Mouse (Mus musculus) embryonic facial prominence, embryonic 15.5 days (tissue): ENCODE results near the gene Nucb2. TPM values are rescaled to one million over a fixed set of nuclear protein-coding genes. Genes with fewer than 3 reads are reported as not detected.

Experiments used
- ATAC-seq: fragments of 200-750 bp; cut with Nextera tagmentation; 2 replicates; pipeline ENCODE4 v1.8.0; 2017; ENCODE audit warnings: low read depth, moderate TSS enrichment; ENCODE audit not compliant: insufficient number of reproducible peaks, low FRiP score, low TSS enrichment
- H3K27ac ChIP-seq: fragments of 300-500 bp; sonication (generic); replicated peaks from 2 replicates; pipeline ENCODE4 v1.5.1; 2015; ENCODE audit warnings: mild to moderate bottlenecking, inconsistent platforms
- H3K27me3 ChIP-seq: fragments of 300-500 bp; sonication (generic); 2 replicates; pipeline ENCODE4 v1.6.1; 2015; ENCODE audit warnings: inconsistent platforms
- H3K36me3 ChIP-seq: fragments of 300-500 bp; sonication (generic); 2 replicates; pipeline ENCODE4 v1.6.1; 2015; ENCODE audit warnings: mild to moderate bottlenecking, inconsistent platforms
- H3K4me1 ChIP-seq: fragments of 300-500 bp; sonication (generic); 2 replicates; pipeline ENCODE4 v1.6.1; 2015; ENCODE audit warnings: inconsistent platforms
- H3K4me2 ChIP-seq: fragments of 300-500 bp; sonication (generic); replicated peaks from 2 replicates; pipeline ENCODE4 v1.6.1; 2015; ENCODE audit warnings: mild to moderate bottlenecking, inconsistent platforms
- H3K4me3 ChIP-seq: fragments of 300-500 bp; sonication (generic); replicated peaks from 2 replicates; pipeline ENCODE4 v1.5.1; 2015; ENCODE audit warnings: mild to moderate bottlenecking, inconsistent platforms
- H3K9ac ChIP-seq: fragments of 300-500 bp; sonication (generic); 2 replicates; pipeline ENCODE4 v1.6.1; 2015; ENCODE audit warnings: inconsistent platforms
- H3K9me3 ChIP-seq: fragments of 300-500 bp; sonication (generic); replicated peaks from 2 replicates; pipeline ENCODE4 v1.6.1; 2016; ENCODE audit warnings: inconsistent platforms
- WGBS: fragments of 180-500 bp; shearing (Covaris S2); methylation state at CpG from one replicate; pipeline ENCODE4 v1.1.7; 2015; 5-methylcytosine and 5-hydroxymethylcytosine counted together
- polyA plus RNA-seq: library from polyadenylated mRNA; unstranded; fragments of >200 nt; fragmentation: Nextera tagmentation; extraction: Ambion mirVana; gene quantifications from 2 replicates; pipeline ENCODE4 v1.2.1, GENCODE M21; 2015

Nucb2 gene
- polyA plus RNA-seq: 31.1 and 34.7 TPM in 2 replicates

DNA sequence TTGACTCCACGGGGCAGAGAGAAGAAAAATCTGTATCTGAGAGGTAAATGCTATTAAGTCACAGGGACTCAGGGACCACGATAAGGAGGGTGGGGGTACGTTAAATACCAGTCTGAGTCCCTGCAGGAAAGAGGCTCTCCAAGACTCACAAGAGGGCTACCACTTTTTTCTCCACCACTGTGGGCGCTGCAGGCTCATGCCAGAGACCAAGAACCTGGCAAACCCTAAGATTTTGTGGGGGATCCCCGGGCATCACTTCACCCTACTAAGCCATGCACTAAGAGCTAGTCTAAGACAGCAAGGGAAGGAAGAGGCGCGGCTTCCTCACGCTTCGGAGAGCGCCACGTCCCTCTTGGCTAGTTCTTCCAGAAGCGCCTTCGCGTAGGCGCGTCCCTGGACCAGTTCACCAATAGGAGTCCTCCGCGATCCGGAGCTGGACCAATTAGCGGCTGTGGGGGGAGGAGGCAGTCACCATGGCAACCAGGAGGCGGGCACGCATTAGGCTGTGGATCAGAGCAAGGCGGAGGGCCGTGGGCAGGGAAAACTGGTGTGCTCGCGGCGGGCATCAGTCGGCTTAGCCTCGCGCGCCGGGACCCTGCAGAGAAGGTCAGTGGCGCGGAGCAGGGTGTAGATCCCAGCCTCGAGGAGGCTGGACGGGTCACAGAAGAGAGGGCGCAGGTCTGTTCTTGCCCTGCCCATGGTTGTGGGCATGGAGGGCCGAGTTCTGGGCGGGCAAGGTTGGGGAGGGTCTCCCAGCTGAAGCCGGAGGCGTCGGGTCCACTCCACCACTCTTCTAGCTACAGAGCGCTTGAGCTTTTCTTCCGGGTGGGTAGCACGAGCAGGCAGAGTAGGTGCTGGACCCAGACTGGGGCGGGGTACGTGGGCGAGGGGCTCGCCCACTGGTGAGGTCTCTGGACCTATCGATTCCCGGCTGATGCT is at the start of gene Nucb2:
Gene Nucb2 (plus strand): TSS at position 491 of the 939 bp plus-strand sequence.
- peak within 1 kb of the TSS; percentile 88 for H3K4me2 ChIP-seq
- H3K9me3 ChIP-seq: no peaks in the 10 kb centered on the region
- H3K9ac ChIP-seq: peak within 1 kb of the TSS; percentile 85
- ATAC-seq: peak; percentile 100
- WGBS: under 1% methylated on average over 51 of the region's 51 CpGs
- H3K36me3 ChIP-seq: no peaks in the 10 kb centered on the region
- peaks cover 6% of the 10 kb centered on the region; the same call in 1 of the 2 replicates for H3K4me1 ChIP-seq
- H3K27ac ChIP-seq: peak within 1 kb of the TSS; percentile 82
- H3K27me3 ChIP-seq: no peaks in the 10 kb centered on the region
- peak within 1 kb of the TSS; percentile 83 for H3K4me3 ChIP-seq

DNA sequence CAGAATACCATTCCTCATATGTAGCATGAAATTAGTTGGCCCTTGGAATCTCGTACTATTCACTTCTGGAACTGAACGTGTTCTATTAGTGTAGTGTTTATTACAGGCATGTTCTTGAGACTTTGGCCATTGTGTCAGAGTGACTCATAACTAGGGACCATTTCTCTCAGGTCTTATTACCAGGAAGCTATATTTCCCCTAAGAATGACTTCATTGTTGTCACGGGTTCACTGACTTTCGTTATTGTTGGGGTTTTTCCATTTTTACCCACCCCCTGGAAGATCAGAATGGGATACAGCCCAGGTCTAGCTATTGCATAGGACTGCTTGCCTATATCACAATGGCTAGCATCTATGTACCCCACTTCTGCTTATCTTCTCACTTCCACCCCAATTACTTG is 47.2 kb upstream of the Nucb2 start:
- Histone ChIP-seq H3K9ac (no peak overlapping the region), H3K4me3 (no peak overlapping the region), H3K9me3 (no peaks in the 10 kb centered on the region), H3K4me1 (no peaks in the 10 kb centered on the region), H3K27me3 (no peaks in the 10 kb centered on the region), H3K36me3 (no peaks in the 10 kb centered on the region), H3K27ac (no peak overlapping the region), H3K4me2 (no peak overlapping the region)
- ATAC-seq: no peak
- WGBS: 63% methylated on average over 4 of the region's 4 CpGs

DNA sequence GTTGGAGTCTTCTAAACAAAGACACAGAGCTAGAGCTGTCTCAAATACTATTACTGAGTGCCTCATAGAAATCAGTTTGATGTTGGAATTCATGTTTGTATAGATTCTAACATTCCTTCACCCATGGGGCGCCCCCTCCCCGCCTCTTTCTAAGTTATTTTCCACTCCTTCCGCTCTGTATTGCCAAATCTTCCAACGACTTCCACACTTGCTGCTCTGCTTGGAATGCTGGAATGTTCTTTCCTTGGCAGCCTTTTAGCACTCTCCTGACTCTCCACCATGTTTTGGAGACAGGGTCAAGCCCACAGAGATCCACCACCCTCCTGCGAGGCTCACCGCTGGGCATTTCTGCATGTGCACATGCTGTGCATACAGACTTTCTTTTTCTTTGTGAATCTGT is 46.8 kb upstream of the Nucb2 start:
- Histone ChIP-seq H3K9me3 (no peaks in the 10 kb centered on the region), H3K4me3 (no peak overlapping the region), H3K36me3 (no peaks in the 10 kb centered on the region), H3K9ac (no peak overlapping the region), H3K4me2 (no peak overlapping the region), H3K27ac (no peak overlapping the region), H3K4me1 (no peaks in the 10 kb centered on the region), H3K27me3 (no peaks in the 10 kb centered on the region)
- no peak for ATAC-seq
- 58% methylated on average over 6 of the region's 6 CpGs for WGBS

DNA sequence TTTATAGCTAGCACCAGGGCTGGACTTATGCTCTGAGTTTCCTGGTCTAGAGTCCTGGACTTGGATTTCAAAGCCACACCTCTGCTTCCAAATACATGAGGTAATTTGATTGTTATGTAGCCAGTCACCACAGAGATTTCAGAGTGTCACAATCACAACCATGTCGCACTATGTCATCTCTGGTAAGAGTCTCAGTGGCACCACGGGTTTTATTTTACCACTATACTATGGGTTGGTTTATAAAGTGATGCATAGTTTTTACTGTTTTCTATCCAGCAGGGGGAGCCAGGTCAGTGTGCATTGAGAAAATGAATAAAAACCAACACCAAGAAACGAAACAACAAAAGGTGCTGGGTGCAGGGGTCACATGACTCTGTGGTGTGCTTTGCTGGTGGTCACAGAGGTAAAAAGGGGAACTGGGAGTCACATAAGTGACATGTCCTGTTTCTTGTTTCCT is 45.2 kb upstream of the Nucb2 start:
- WGBS: 32% methylated on average over 3 of the region's 3 CpGs
- Histone ChIP-seq H3K9me3 (no peaks in the 10 kb centered on the region), H3K4me2 (no peak overlapping the region), H3K27ac (no peak overlapping the region), H3K36me3 (no peaks in the 10 kb centered on the region), H3K27me3 (no peaks in the 10 kb centered on the region), H3K4me1 (no peaks in the 10 kb centered on the region), H3K4me3 (no peak overlapping the region), H3K9ac (no peak overlapping the region)
- no peak for ATAC-seq

DNA sequence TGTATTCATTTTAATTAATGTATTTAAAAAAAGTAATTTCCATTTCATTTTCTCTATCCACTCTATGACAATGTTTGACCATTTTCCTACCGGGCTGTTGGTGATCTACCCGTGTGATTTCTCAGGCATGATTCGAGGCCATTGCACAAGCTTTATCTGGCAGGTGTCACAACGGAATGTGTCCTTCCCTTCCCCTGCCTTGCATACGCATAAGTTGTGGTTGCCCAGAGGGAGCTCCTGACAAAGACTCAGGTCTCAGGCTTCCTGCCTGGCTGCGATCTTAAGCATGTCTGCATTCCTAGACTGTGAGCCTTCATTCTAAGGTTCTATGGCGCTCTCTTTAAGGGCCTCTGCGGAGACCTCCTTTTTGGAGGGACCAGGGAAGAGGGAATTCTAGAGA is 42.1 kb upstream of the Nucb2 start:
- H3K27me3 ChIP-seq: no peaks in the 10 kb centered on the region
- peak overlapping the region; percentile 22; the same call in 1 of the 2 replicates for H3K27ac ChIP-seq
- H3K4me2 ChIP-seq: no peak overlapping the region
- no peak for ATAC-seq
- H3K9me3 ChIP-seq: no peaks in the 10 kb centered on the region
- WGBS: 33% methylated on average over 8 of the region's 8 CpGs
- H3K36me3 ChIP-seq: no peaks in the 10 kb centered on the region
- no peak overlapping the region for H3K4me3 ChIP-seq
- H3K9ac ChIP-seq: no peak overlapping the region
- no peaks in the 10 kb centered on the region for H3K4me1 ChIP-seq

DNA sequence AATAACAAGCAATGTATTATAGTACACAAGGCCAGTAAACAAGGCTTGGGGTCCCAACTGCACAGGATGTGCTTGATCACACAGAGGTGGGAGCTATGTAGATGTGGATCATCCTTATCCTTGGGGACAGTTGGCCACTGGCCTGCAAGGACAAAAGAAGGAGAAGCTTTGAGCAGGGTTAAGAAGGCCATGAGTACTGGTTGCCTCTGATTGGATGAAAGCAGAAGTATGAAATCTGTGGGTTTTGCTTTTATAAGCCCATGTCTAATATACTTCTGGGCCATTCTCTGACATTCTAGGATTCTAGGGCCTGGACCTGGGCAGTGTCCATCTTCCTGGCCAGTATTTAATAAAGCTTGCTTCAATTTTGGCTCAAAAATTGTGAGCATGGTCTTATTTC is 28.3 kb upstream of the Nucb2 start:
- no peak overlapping the region for H3K4me3 ChIP-seq
- no peak overlapping the region for H3K4me2 ChIP-seq
- H3K27me3 ChIP-seq: no peaks in the 10 kb centered on the region
- no peak for ATAC-seq
- no peaks in the 10 kb centered on the region for H3K36me3 ChIP-seq
- no peak overlapping the region for H3K9ac ChIP-seq
- H3K9me3 ChIP-seq: no peaks in the 10 kb centered on the region
- no peak overlapping the region for H3K27ac ChIP-seq
- no peaks in the 10 kb centered on the region for H3K4me1 ChIP-seq

DNA sequence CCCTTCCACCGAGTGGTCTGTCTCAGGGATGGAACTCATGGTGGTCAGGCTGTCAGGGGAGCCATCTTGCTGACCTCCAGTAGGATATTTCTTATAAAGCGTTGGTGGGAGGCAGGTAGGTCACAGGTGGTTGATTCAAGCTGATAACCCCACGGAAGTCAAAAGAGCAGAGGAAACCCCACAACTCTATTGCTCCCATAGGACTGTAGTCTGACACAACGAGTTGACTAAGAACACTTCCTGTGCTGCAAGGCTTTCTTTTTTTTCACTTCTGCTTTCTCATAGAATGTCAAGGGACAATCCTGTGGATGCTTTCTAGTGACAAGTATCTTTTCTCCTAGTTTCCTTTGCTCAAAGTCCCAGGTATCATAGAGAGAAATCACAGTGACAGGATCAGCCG is 27.9 kb upstream of the Nucb2 start:
- Histone ChIP-seq H3K9me3 (no peaks in the 10 kb centered on the region), H3K4me3 (no peak overlapping the region), H3K27ac (no peak overlapping the region), H3K4me1 (no peaks in the 10 kb centered on the region), H3K27me3 (no peaks in the 10 kb centered on the region), H3K36me3 (no peaks in the 10 kb centered on the region), H3K4me2 (no peak overlapping the region), H3K9ac (no peak overlapping the region)
- no peak for ATAC-seq
- 77% methylated on average over 5 of the region's 5 CpGs for WGBS

DNA sequence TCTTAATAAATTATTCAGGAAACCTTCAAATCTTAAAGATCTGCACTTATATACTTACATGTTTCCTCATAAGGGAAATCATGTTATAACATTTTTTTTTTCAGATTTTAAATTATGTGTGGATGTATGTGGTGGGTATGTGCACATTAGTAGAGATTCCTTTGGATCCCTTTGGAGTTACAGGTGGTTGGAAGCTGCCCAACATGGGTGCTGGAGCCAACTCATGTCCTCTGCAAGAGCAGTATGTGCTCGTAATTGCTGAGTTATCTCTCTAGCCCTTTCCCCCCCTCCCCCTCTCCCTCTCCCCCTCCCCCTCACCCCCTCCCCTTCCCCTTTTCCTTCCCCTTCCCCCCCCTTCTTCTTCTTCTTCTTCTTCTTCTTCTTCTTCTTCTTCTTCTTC is 21.1 kb upstream of the Nucb2 start:
- Histone ChIP-seq H3K4me1 (no peaks in the 10 kb centered on the region), H3K27me3 (no peaks in the 10 kb centered on the region), H3K9me3 (no peaks in the 10 kb centered on the region), H3K36me3 (no peaks in the 10 kb centered on the region), H3K4me3 (no peak overlapping the region), H3K4me2 (no peak overlapping the region), H3K9ac (no peak overlapping the region), H3K27ac (no peak overlapping the region)
- WGBS: 45% methylated on average over 1 of the region's 1 CpGs
- ATAC-seq: no peak

DNA sequence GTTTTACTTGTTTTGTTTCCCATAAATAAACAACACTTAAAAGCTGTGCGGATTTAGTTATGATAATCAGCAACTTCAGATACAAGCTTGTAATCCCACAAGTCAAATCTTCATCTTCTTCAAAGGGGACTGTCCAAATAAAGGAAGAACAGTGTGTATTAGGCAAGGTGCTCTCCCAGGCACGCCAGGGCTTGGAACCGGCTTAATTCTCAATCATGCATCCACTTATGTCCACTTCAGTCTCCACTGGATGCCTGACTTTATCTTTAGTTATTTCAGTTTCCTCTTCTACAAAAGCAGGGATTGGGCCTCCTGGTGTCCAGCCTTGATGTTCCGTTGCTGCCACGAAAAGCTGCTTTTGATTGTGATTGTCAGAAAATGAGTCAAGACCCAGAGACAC is 20.4 kb upstream of the Nucb2 start:
- no peak overlapping the region for H3K4me2 ChIP-seq
- 62% methylated on average over 5 of the region's 5 CpGs for WGBS
- H3K27ac ChIP-seq: no peak overlapping the region
- no peaks in the 10 kb centered on the region for H3K4me1 ChIP-seq
- no peak for ATAC-seq
- H3K9me3 ChIP-seq: no peaks in the 10 kb centered on the region
- no peak overlapping the region for H3K4me3 ChIP-seq
- no peaks in the 10 kb centered on the region for H3K36me3 ChIP-seq
- no peak overlapping the region for H3K9ac ChIP-seq
- H3K27me3 ChIP-seq: no peaks in the 10 kb centered on the region

DNA sequence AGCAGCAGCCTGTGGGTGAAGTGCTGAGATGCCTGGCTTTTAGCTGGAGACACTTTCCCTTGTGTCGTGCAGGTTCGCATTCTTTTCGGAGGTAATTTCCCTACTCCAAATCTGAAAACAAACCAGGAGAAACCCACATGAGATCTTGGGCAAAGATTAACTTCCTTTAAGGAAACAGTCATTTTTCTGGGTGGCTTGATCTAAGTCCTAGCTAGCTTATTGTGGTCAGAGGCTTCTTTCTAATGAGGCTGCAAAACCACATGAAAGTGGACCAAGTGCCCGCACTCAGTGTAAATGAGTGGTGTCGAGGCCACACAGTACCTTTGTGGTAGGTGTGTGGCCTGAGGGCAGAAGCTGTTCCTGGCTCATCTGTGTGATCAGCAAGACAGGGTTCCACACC is 20.0 kb upstream of the Nucb2 start:
- no peaks in the 10 kb centered on the region for H3K4me1 ChIP-seq
- WGBS: 56% methylated on average over 5 of the region's 5 CpGs
- no peak overlapping the region for H3K9ac ChIP-seq
- H3K36me3 ChIP-seq: no peaks in the 10 kb centered on the region
- no peaks in the 10 kb centered on the region for H3K27me3 ChIP-seq
- no peak overlapping the region for H3K27ac ChIP-seq
- no peak overlapping the region for H3K4me2 ChIP-seq
- no peak for ATAC-seq
- H3K4me3 ChIP-seq: no peak overlapping the region
- no peaks in the 10 kb centered on the region for H3K9me3 ChIP-seq

DNA sequence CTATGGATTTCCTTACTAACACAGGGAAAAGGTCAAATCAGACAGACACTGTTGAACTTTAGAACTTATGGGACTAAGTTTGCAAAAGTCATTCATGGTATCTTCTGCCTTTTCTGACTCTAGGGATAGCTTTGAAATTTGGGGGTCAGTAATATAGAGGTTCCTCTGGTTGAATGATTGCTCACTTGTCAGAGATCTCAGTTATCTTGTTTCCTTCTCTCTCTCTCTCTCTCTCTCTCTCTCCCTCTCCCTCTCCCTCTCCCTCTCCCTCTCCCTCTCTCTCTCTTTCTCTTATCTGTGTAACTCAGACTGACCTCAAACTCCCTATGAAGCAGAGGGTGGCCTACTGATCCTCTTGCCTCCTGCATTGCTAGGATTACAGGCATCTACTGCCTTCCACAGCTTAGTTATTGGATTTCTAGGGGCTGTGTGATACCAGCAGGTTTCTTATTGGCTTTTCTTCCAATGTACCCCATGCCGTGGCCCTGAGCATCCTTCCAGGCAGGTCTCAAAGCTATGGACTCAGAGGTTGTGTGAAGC is 19.0 kb upstream of the Nucb2 start:
- WGBS: 81% methylated on average over 1 of the region's 1 CpGs
- Histone ChIP-seq H3K9ac (no peak overlapping the region), H3K36me3 (no peaks in the 10 kb centered on the region), H3K27ac (no peak overlapping the region), H3K4me3 (no peak overlapping the region), H3K4me2 (no peak overlapping the region), H3K9me3 (no peaks in the 10 kb centered on the region), H3K27me3 (no peaks in the 10 kb centered on the region), H3K4me1 (no peaks in the 10 kb centered on the region)
- ATAC-seq: no peak
